Mouse (Mus musculus) fibroblast of lung, adult 2 months (primary cell): ENCODE results near the gene Naa40.

ENCODE experiments used
- DNase-seq: peaks from one replicate; pipeline ENCODE4 v3.0.0-alpha.2; 2011; ENCODE audit warnings: low read depth

Naa40 gene

GRCm38 (mm10) chr19:7265478-7266191, 24.7 kb upstream of the Naa40 start:
- DNase-seq, result no peak

- no peak for DNase-seq
Observed at GRCm38 (mm10) chr19:7264766-7265331, 23.9 kb upstream of the Naa40 start.

GRCm38 (mm10) chr19:7264088-7264765, 23.2 kb upstream of the Naa40 start:
- DNase-seq, result no peak

GRCm38 (mm10) chr19:7262592-7262991, 21.6 kb upstream of the Naa40 start:
- no peak for DNase-seq

- DNase-seq, result no peak
Observed at GRCm38 (mm10) chr19:7261964-7262363, 21.0 kb upstream of the Naa40 start.

- no peak for DNase-seq
Observed at GRCm38 (mm10) chr19:7261476-7261875, 20.5 kb upstream of the Naa40 start.

- no peak for DNase-seq
Observed at GRCm38 (mm10) chr19:7257881-7258280, 16.9 kb upstream of the Naa40 start.

- no peak for DNase-seq
Observed at GRCm38 (mm10) chr19:7246021-7246420, 5.0 kb upstream of the Naa40 start.

GRCm38 (mm10) chr19:7240291-7240690, 692 bp downstream of the Naa40 start:
- no peak for DNase-seq

- DNase-seq, result no peak
Observed at GRCm38 (mm10) chr19:7239574-7239973, 1.4 kb downstream of the Naa40 start.

- DNase-seq, result no peak
Observed at GRCm38 (mm10) chr19:7236742-7237141, 4.2 kb downstream of the Naa40 start.

GRCm38 (mm10) chr19:7236011-7236410, 5.0 kb downstream of the Naa40 start:
- DNase-seq, result no peak

- DNase-seq, result no peak
Observed at GRCm38 (mm10) chr19:7235461-7235860, 5.5 kb downstream of the Naa40 start.

- peak; percentile 63 for DNase-seq
Observed at GRCm38 (mm10) chr19:7234537-7235221, 6.3 kb downstream of the Naa40 start.

- no peak for DNase-seq
Observed at GRCm38 (mm10) chr19:7226511-7226914, 14.5 kb downstream of the Naa40 start.

- no peak for DNase-seq
Observed at GRCm38 (mm10) chr19:7225096-7225690, 15.8 kb downstream of the Naa40 start.

GRCm38 (mm10) chr19:7224253-7224652, 16.7 kb downstream of the Naa40 start:
- no peak for DNase-seq

GRCm38 (mm10) chr19:7223488-7223887, 17.5 kb downstream of the Naa40 start:
- DNase-seq, result no peak

- DNase-seq, result no peak
Observed at GRCm38 (mm10) chr19:7222196-7222595, 18.8 kb downstream of the Naa40 start.

GRCm38 (mm10) chr19:7218753-7219152, 22.2 kb downstream of the Naa40 start:
- DNase-seq, result no peak

GRCm38 (mm10) chr19:7217926-7218267, 23.1 kb downstream of the Naa40 start:
- DNase-seq, result no peak

- DNase-seq, result peak; percentile 98
Observed at GRCm38 (mm10) chr19:7217162-7217925, 23.6 kb downstream of the Naa40 start, which contains the start of gene Cox8a. Gene Cox8a, minus strand, starts transcription at chr19:7217616.
